Mouse (Mus musculus) kidney, adult 2 months (tissue): Measurements from ENCODE around the gene Snrpg.

ENCODE experiments used
- CTCF ChIP-seq: fragments of 200-500 bp; conservative IDR thresholded peaks from 2 replicates; pipeline ENCODE4 v1.5.1; 2011; ENCODE audit warnings: low read depth, mild to moderate bottlenecking, control low read depth, low read length, moderate library complexity, mixed read lengths; ENCODE audit not compliant: insufficient read depth, insufficient read length
- POLR2A ChIP-seq: fragments of 200-500 bp; IDR thresholded peaks from one replicate; pipeline ENCODE4 v1.6.1; 2011; ENCODE audit warnings: low read depth, low read length, control low read depth

GRCm38 (mm10) chr6:86343656-86344055 is 27.4 kb upstream of the Snrpg start:
- TF ChIP-seq CTCF (no peak), POLR2A (no peak)
